Mouse (Mus musculus): ENCODE data around the gene Adipor2.
A peak's percentile ranks its signal among the peaks of the same experiment; 100 is the strongest.

Gene Adipor2

DNA sequence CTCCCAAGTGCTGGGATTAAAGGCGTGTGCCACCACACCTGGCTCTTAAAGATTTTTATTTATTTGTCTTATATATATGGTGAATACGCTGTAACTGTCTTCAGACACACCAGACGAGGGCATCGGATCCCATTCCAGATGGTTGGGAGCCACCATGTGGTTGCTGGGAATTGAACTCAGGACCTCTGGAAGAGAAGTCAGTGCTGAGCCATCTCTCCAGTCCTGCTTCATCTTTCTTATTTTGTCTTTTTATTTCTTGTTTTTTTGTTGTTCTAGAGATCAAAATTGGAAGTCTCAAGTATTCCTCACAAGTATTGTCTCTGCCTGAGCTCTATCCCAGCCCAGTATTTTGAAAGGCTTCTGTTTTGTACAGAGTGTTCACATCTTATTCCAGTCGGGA lies 2.9 kb upstream of the Adipor2 start:
- DNase-seq (ENCODE audit: low spot score in 2 of 2): no peak

DNA sequence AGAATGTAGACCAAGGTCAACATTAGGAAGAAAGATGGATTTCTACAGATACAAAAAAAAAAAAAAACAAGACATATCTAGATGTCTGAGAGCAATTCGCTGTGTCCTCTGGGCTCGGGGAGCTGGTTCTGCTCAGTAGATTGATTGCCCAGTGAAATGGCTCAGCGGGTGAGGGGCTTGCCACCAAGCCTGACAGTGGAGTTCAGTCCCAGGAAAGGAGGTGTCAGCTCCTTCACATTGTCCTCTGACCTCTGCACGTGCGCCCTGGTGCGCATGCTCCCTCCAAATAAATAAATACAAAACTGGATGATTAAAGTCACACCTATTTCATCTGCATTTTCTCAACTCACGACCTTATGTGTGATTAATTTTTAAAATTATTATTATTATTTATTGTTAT lies 1.9 kb upstream of the Adipor2 start:
- no peak for DNase-seq (ENCODE audit: low spot score in 2 of 2)

DNA sequence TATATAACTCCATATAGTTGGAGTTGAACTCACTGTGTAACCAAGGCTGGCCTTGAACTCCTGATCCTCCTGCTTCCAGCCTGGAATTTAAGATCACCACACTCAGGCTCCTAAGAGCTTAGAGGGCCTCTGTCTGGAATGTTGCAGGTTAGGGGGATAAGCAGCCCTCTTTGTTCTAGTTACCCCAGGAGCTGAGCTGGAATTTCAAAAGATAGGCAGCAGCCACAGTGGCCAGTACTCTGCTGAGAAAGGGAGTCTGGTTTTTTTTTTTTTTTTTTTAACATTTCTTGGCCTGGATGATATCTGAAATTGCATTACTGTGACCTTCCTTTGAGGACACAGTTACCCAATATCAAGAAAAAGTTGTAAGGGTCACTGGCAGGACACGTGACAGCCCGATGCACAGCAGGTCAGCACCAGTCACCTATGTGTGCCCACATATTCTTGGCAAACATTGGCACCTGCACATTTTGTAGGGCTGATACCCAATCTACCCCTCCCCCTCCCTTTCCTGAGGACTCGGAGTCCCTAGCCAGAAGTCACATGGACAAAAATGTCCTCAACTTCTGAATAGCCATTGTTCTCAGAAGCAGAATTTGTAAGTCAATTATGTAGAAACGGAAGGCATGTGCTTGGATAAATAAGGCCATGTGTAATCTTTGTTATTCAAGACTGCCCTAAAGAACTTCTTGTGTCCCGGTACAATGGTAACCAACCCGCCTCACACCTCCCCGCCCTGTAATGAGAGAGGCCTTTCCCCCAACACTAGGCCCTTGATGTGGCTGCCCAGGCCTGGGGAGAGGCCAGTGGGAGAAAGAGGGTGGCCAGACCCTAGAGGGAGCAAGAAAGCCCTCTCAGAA lies 1.1 kb upstream of the Adipor2 start:
- DNase-seq (ENCODE audit: low spot score in 2 of 2): peak; percentile 30 to 37

DNA sequence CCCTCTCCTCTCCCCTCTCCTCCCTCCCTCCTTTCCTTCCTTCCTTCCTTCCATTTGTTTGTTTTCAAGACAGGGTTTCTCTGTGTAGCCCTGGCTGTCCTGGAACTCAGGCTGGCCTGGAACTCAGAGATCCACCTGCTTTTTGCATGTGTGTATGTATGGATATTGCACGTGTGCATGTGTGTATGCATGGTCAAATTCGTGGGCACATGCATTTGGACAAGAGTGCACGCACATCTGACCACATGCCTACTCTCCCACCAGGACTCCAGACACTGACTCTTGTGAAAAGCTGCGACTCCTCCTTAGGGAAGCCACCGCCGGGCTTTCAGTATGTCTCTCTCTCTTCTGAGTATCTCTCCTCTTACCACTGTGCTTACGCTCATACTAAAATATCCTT lies 317 bp upstream of the Adipor2 start:
- DNase-seq (ENCODE audit: low spot score in 2 of 2): no peak

DNA sequence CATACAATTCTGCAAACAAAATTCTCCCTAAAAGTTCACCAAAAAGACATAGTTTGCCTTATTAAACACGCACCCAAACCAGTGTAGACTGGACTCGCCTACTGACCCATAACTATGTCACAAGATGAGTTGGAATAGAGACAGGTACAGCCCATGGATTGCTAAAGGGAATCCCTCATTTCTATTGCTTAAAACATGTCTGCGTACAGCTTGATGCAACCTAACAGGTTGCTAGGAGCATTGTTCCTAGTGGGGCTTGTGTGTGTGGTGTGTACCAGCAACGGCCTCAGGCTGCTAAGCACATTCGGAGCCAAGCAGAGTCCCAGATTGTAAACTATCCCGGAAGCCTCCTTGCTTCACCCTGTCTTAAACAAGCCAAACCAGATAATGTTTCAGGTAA lies 861 bp downstream of the Adipor2 start:
- no peak for DNase-seq (ENCODE audit: low spot score in 2 of 2)

DNA sequence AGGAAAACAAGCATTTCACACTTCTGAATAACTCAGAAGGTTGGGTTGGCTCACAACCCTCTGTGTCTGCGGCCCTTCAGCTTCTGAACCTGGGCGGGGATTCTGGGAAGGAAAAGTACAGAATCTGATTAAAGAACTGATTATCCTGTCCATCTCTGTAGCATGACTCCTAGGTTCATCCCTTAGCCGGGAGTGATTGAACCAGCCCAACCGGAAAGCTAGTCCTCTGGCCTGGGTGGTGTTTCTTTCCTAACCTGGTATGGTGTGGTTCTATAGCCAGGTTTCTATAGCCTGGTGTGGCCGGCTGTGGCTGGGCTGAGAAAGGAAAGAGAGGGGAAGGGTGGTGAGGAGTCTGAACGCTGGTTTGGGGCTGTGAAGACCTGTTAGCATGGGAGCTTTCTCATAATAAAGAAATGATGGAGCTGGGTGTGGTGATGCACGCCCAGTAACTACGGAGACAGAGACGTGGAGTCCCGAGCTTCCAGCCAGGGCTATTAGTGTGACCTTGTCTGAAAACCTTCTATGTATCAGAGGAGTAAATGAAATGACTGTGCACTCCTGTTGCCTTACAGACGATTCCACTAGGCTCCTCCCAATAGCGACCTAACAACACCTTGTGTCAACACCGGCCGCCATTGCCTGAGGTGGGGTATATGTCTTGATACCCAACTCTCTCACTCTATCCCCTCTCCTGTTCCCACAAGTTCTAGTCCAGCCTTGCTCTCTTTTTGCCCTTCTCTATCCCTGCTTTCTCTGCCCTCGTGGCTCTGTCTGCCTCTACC lies 3.1 kb downstream of the Adipor2 start:
- no peak for DNase-seq (ENCODE audit: low spot score in 2 of 2)

DNA sequence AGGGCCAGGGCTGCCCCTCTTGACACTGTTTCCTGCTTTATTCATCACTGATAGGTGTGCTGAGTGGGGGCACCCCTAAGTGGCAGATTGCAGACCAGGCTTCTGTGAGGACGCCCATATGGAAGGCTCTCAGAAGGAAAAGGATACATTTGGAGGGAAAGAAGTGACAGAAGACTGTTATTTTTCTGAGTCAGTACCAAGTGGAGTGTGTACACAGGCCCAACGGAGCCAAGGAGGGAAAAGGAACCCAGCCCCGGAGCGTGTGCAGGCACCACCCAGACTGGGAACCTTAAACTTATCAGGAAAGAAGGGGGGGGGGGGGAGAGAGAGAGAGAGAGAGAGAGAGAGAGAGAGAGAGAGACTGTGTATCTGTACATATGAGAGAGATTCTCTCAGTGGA lies 4.9 kb downstream of the Adipor2 start:
- DNase-seq (ENCODE audit: low spot score in 2 of 2): no peak

DNA sequence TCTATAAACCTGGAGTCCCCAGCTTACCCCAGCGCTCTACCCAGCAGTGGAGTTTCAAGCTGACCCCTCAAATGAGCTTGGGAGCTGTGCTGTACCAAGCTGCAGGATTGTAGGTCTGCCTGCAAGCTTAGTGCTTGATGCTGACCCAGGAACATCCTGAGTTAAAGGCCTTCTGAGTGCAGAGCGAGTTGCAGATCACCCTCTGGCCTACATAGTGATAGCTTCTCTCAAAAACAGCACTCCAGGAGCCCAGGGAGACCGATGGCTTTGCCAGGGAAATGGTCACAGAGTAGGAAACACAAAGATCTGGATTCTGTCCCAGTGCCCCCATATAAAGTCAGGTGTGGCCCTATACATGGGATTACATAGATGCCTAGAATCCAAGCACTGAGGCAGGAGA lies 6.0 kb downstream of the Adipor2 start:
- no peak for DNase-seq (ENCODE audit: low spot score in 2 of 2)

DNA sequence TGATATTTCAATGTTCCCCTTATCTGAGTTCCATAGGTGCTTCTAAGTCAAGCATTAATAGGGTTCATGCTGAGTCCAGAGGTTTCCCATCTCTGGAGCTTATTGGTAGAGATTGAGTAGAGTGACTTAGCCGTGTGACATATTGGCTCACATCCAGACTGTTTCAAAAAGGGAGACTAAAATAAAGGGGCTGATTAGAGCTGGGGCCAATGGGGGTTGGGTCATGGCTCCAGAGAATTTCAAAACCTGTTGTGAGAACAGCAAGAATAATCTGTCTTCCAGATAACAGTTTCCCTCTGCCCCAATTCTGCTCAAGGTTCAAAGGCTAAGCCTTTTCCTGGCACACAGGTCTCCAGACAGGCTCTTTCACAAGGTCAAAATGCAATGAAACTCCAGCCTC lies 7.7 kb downstream of the Adipor2 start:
- no peak for DNase-seq (ENCODE audit: low spot score in 2 of 2)

DNA sequence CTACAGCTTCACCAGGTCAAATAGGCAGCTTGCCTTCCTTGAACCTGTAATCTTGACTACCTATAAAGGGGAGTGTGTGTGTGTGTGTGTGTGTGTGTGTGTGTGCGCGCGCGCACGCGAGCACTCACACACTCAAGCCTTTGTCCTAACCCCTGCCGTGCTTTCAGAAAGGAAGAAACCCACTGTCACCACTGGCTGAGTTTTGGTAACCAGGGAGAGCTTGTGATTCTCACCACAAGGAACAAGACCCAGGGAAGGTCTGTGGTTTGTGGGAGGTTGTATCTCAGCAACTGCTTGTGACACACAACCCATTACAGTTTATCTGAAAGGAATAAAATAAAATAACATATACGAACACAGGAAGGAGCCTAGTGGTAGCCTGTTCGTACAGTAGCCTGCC lies 8.9 kb downstream of the Adipor2 start:
- DNase-seq (ENCODE audit: low spot score in 2 of 2): no peak

DNA sequence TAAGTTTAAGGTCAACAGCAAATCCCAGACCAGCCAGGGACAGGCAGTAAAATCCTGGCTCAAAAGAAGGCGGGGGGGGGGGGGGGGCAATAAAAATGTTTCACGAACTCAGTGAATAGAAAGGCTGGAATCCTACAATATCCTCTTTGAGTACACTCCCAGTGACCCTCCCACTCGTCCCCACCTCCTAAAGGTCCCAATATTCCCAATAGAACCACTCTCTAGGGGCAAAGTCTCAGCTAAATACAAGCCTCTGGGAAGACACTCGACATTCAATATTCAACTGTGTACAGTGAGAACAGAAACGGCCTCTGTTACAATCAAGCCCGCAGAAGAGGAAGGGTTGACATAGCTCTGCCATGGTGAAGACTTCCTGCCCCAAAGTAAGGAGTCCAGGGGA lies 9.7 kb downstream of the Adipor2 start:
- no peak for DNase-seq (ENCODE audit: low spot score in 2 of 2)

DNA sequence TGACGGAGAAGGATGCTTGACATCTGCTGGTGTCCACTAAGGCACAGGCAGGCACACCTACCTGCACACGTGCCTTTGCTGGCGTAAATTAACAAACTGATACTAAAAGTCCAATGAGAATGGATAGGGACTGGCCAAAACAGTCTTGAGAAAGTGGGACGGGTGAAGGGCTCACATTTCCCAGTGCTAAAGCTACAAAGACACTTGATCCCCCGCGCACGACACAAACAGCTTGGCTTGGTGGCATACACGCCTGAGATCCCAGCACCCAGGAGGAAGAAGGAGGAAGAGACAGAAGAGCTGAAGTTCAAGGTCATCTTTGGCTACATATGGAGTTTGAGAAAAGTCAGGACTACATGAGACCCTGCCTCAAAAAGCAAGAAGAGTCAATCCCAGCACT lies 11.0 kb downstream of the Adipor2 start:
- no peak for DNase-seq (ENCODE audit: low spot score in 2 of 2)

DNA sequence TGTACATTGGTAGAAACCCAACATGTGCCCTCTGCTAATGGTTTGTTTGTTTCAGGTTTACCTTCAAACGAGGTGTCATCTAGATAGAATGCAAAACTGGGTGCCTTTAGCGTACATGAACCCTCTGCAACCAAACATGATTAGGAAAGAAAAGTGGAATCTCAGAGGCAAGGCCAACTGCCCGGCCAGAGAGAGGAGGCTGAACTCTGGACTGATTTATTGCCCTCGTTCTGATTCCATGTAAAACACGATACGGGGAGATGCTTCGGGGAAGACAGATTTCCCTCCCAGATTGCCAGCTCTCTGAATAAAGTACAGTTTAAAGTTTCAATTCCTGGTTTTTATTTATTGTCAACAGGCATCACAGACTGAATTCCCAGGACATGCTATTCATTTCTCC lies 12.2 kb downstream of the Adipor2 start:
- DNase-seq (ENCODE audit: low spot score in 2 of 2): no peak

DNA sequence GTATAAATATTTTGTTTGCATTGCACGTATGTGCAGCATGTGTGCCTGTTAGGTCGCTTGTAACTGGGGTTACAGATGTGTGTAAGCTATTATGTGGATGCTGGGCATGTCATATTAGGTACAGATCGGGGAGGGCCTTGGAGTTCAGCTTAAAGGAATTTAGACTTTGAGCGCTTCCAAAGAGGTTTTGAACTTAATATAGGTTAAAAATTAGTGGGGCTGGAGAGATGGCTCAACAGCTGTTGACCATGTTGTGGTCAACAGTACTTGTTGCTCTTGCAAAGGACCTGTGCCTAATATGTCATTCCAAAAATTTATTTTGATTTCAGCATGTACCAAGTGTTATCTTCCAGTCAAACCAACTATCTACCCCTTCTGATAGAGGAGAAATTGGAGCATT lies 12.7 kb downstream of the Adipor2 start:
- no peak for DNase-seq (ENCODE audit: low spot score in 2 of 2)

DNA sequence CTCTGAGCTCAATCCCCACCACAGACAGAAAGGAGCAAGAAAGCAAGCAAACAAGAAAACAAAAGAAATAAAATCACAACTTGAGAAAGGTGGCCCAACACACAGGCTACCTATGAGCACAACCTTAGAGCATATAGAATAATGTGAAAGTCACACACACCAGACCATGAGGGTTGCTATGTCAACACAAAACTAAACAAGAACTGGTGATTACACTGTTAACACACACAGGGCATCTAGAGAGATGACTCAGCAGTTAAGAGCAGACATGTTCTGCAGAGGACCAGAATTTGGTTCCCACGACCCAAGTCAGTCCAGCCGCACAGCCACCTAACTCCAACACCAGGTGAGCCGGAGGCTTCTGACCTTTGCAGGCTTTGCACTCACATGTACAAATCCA lies 14.5 kb downstream of the Adipor2 start:
- DNase-seq (ENCODE audit: low spot score in 2 of 2): no peak

DNA sequence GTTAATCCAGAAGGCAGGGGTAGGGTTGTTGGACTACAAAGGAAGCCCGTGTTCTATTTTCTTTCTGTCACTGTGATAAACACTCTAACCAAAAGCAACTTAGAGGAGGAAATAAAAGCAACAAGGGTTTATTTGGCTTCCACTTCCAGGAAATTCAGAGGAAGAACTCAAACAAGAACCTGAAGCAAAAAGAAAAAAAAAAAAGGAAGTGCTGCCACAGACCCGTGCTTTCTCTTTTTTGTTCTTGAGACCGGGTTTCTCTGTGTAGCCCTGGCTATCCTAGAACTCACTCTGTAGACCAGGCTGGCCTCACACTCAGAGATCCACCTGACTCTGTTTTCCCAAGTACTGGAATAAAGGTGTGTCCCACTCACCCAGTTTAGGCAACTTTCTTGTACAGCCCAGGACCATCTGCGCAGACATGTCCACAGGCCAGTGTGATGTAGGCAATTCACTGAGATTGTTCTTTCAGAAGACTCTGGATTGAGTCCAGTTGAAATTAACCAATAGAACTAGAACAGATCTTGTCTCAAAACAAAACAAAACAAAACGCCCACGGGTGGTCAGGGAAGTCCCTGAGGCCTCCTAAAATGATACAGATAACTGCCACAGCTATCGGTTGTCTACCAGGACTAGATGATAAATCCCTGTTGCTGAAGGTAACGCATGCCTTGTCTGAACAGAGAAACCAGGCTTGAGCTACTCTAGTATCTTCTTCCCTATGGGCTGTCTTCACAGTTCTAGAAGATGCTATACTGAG lies 15.8 kb downstream of the Adipor2 start:
- DNase-seq (ENCODE audit: low spot score in 2 of 2): no peak

DNA sequence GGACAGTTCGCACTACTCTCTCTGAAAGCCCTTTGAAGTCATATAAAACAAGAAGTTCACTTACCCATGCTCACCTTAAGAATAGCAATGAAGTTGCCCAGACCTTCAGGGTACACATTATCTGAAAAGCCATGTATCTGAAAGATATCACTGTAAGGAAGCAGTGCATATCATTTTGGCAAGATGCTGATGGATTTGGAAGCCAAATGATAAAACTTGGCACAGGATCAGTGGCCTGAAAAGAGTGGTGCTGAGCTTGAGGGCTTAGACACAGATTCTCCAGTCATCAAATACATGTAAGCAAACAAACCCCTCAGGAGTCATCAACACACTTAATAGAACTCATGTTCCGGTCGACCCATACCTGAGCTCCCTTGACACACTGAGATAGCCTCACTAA lies 16.9 kb downstream of the Adipor2 start:
- DNase-seq (ENCODE audit: low spot score in 2 of 2): no peak

DNA sequence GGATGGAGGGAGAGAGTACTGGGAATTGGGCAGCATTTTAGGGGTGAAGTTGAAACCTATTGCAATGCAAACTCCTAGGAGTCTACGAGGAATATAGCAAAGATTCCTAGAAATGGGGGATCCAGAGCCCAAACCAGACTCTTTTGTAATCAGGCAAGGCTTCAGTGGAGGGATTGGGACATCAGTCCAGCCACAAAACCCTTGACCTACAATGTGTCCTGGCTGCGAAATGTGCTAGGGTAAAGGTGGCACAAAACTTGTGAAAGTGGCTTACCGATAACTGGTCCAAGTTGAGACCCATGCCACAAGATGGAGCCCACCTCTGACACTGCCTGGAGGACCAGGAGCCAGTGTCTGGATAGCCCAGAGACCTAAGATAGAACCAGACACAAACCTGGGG lies 18.1 kb downstream of the Adipor2 start:
- no peak for DNase-seq (ENCODE audit: low spot score in 2 of 2)

DNA sequence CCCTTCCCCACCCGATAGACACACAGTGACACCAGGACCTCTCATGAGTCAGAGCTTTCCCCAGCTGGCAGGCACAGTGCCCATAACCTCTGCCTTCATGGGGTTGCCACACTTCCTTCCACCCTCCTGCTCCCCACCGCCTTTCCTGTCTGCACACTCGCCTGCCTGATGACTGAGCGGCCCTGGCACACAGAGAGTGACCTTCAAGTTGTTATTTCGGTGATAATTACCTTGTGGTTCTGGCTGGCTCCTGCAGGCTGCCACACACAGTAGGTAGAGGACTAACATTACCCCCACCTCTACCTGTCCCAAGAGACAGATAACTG lies 21.2 kb downstream of the Adipor2 start:
- DNase-seq (ENCODE audit: low spot score in 2 of 2): peak in 1 of 2 experiments; percentile 9

DNA sequence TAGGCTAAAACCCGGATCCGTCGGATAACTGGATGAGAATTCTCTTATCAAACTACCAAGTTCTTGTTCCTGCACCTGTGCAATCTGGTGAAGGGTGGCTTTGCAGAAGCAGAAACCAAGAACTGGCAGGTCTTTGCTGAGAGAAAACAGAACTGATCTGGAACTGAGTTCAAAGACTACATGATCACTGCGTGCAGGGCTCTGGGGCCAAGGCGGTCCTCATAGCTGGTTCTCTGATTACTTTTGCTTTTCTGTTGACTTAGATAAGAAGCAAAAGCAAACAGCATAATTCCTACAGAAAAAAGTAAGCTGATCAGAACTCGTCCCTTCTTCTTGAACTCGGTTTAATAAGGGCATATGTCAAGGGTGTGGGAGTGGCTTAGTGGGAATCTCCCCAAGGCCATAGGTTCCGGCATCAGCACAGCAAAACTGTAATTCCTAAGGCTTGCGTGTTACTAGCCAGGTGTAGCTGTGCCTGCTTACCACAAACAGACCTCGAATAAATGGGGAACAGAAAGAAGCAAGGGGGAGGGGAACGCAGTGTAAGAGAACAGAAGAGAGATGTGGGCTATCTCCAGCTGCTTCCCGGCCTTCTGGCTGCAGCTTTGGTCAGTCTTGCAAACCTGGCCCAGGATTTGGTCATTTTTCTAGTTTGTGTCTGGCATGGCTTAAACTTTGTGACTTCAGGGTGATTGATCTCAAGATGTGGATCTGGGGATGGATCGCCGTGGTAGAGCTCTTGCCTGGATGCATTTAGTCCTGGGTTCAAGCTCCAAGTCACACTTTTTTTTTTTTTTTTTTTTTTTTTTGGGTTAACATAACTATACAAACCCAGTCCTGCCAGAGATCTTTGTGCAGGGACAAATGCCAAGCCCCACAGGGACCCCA lies 21.8 kb downstream of the Adipor2 start:
- no peak for DNase-seq (ENCODE audit: low spot score in 2 of 2)

DNA sequence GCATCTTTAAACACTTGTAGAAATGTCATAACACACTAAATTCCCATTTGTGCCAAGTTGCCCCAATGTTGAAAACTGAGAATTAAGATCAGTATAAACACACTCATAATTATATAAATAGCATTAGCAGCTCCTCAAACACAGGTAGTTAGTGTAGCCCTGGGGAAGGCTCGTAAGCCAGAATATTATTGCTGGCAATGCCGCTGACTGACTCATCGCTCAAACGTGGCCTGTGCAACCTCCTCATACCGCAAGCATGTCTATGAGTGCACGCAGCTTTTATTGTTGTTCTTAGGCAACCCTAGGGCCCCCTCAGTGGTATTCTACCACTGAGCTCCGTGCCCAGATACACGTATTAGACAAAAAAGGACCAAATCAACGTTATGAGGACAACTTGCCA lies 24.7 kb downstream of the Adipor2 start:
- no peak for DNase-seq (ENCODE audit: low spot score in 2 of 2)

DNA sequence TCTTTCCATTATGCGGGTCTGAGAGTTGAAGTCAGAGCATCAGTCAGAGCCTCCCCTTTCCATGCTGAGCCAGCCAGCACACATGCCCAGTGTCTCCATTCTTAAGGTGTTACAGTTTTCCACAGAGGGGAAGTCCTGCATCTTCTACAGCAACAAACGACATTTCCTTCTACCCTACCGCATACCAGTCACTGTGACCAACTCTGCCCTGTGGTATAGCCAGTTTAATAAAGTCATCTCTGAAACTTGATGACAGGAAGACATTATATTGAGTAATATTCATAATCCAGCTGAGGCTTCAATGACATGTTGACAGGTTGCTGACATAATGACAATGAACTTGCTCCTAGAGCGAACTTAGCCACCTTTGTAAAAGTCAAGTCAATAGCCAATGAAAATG lies 26.8 kb downstream of the Adipor2 start:
- no peak for DNase-seq (ENCODE audit: low spot score in 2 of 2)

Data from frontal cortex, postnatal 36 days (tissue).